Mouse (Mus musculus) cerebellum, adult 2 months (tissue): ENCODE measurements around the gene Tas2r121.

ENCODE experiments used
- CTCF ChIP-seq: fragments of 200-500 bp; IDR thresholded peaks from 2 replicates; pipeline ENCODE4 v1.5.1; 2011; ENCODE audit warnings: low read depth, mild to moderate bottlenecking, control low read depth, low read length, moderate library complexity, borderline replicate concordance; ENCODE audit not compliant: insufficient read depth
- POLR2A ChIP-seq: fragments of 200-500 bp; IDR thresholded peaks from 2 replicates; pipeline ENCODE4 v1.6.1; 2011; ENCODE audit warnings: low read length, control low read depth, borderline replicate concordance; ENCODE audit not compliant: insufficient read depth

DNA sequence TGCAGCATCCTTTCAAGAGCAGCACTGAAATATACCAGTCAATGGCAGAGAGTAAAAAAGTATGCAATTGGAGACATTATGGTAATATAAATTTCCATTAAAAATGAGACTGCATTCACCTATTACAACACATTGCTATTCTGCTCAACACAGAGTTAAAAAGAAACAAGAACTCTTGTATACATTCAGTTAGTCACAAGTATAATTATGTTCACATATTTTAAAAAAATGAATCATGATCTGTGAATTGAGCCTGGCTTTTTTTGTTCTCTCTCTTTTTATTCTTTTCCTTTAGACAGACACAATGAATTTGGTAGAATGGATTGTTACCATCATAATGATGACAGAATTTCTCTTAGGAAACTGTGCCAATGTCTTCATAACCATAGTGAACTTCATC is 44.2 kb downstream of the Tas2r121 start, which contains the start of gene Tas2r120:
- TF ChIP-seq CTCF (no peak), POLR2A (no peak)
